In the genomic region with DNA sequence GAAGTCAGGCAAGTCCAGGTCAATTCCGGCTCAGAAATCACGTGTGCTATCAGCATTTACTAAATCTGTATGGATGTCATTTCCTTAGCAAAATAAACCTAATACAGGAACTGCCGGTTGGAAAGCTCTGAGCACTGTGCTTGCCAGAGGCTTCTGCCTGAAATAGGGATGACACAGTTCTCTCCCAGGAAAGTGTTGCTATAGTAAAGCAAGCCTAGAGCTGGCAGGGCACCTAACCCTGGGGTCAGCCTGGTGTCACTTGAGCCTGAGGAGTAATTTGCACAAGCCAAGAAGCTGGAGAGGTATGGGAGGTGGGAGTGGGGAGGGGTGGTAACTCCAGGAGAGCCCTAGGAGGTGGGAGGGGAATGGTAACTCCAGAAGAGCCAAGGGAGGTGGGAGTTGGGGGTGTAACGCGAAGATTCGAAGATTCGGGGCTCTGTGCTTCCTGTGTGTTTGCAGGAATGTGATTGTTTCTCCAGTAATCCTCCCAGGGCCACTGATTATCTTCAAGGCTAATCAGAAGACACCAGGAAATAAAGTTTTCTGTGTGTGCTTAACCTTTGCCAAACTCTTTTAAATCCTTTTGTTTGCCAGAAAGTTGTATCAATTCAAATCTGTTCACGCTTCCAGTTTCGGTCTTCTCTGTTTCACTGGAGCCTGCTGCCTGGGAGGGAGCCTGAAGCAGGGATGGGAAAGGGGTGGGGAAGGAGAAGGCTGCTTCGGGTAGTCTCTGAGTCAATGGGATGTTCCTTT, we compare ENCODE assay signal across 10 mouse cellular contexts.
DNase-seq lines count a peak whose midpoint lies in the region; ATAC-seq and TF ChIP-seq lines count a peak whose summit lies in the region.
"Had no signal": no experiment of that assay in that cellular context is flagged by ENCODE, and none has a peak within 500 bp of the region (broad histone marks: within the 10 kb centered on the region; RNA-seq: fewer than 3 reads in every experiment).

No protein-coding gene starts in this region.

- TF ChIP-seq EP300 in lung, postnatal 0 days (IDR thresholded peaks at IDR 0.05) = no peak

- H3K9ac ChIP-seq in forebrain, embryonic 14.5 days (ENCODE audit: low read length) = no peak overlapping the region
- no peak overlapping the region for H3K9ac ChIP-seq in lung, postnatal 0 days (replicated peaks; ENCODE audit: low read depth)
- peak overlapping the region; percentile 47; the same call in 1 of the 2 replicates for H3K9ac ChIP-seq in heart, embryonic 13.5 days
- no peak overlapping the region for H3K9ac ChIP-seq in stomach, embryonic 14.5 days (replicated peaks; ENCODE audit: low read depth, low read length)

- peaks cover 47% of the 10 kb centered on the region for H3K4me1 ChIP-seq in forebrain, embryonic 10.5 days
- H3K4me1 ChIP-seq in forebrain, embryonic 14.5 days (ENCODE audit: control insufficient read depth, insufficient read depth, low read length) = no peaks in the 10 kb centered on the region
- peaks cover 10% of the 10 kb centered on the region; the same call in 1 of the 2 replicates for H3K4me1 ChIP-seq in lung, postnatal 0 days (ENCODE audit: insufficient read depth, low read depth, low read length)
- peaks cover 40% of the 10 kb centered on the region for H3K4me1 ChIP-seq in heart, embryonic 13.5 days
- H3K4me1 ChIP-seq in stomach, embryonic 14.5 days (ENCODE audit: control insufficient read depth, insufficient read depth, low read length) = peaks cover 11% of the 10 kb centered on the region; the same call in 1 of the 2 replicates

- no peak for DNase-seq in forebrain, embryonic 10.5 days (ENCODE audit: extremely low spot score, low spot score)
- DNase-seq in forebrain, embryonic 14.5 days (ENCODE audit: low spot score) = no peak
- DNase-seq in lung, postnatal 0 days (ENCODE audit: low spot score) = peak; percentile 42
- DNase-seq in lung, postnatal 14 days = no peak
- DNase-seq in right cerebral cortex, postnatal 36 days (ENCODE audit: low spot score in 2 of 2) = no peak
- DNase-seq in left cerebral cortex, adult 9 months (ENCODE audit: low spot score in 2 of 2) = no peak
- DNase-seq: cerebellum, adult 18-20 months had no signal

- no peaks in the 10 kb centered on the region for H3K9me3 ChIP-seq in forebrain, embryonic 10.5 days
- H3K9me3 ChIP-seq in forebrain, embryonic 14.5 days (replicated peaks; ENCODE audit: control insufficient read depth, low read length) = no peaks in the 10 kb centered on the region
- no peaks in the 10 kb centered on the region for H3K9me3 ChIP-seq in lung, postnatal 0 days (ENCODE audit: low read length)
- no peaks in the 10 kb centered on the region for H3K9me3 ChIP-seq in heart, embryonic 13.5 days
- H3K9me3 ChIP-seq in stomach, embryonic 14.5 days (ENCODE audit: control insufficient read depth, low read depth, low read length) = no peaks in the 10 kb centered on the region

- peaks cover 10% of the 10 kb centered on the region for H3K27me3 ChIP-seq in forebrain, embryonic 10.5 days (ENCODE audit: poor library complexity, severe bottlenecking)
- H3K27me3 ChIP-seq in forebrain, embryonic 14.5 days (replicated peaks; ENCODE audit: control insufficient read depth, insufficient read depth, low read length) = no peaks in the 10 kb centered on the region
- no peaks in the 10 kb centered on the region for H3K27me3 ChIP-seq in lung, postnatal 0 days (replicated peaks; ENCODE audit: insufficient read depth, low read length)
- H3K27me3 ChIP-seq in heart, embryonic 13.5 days (replicated peaks) = no peaks in the 10 kb centered on the region
- no peaks in the 10 kb centered on the region for H3K27me3 ChIP-seq in stomach, embryonic 14.5 days (ENCODE audit: control insufficient read depth, insufficient read depth, low read length)

- H3K36me3 ChIP-seq in forebrain, embryonic 10.5 days (replicated peaks) = no peaks in the 10 kb centered on the region
- H3K36me3 ChIP-seq in forebrain, embryonic 14.5 days (ENCODE audit: control insufficient read depth, insufficient read depth, low read length) = no peaks in the 10 kb centered on the region
- H3K36me3 ChIP-seq in lung, postnatal 0 days (ENCODE audit: insufficient read depth, low read length) = no peaks in the 10 kb centered on the region
- no peaks in the 10 kb centered on the region for H3K36me3 ChIP-seq in heart, embryonic 13.5 days
- H3K36me3 ChIP-seq in stomach, embryonic 14.5 days (ENCODE audit: control insufficient read depth, insufficient read depth, low read length) = no peaks in the 10 kb centered on the region

- no peak for ATAC-seq in forebrain, embryonic 14.5 days
- peak; percentile 57 for ATAC-seq in lung, postnatal 0 days
- ATAC-seq in heart, embryonic 13.5 days (ENCODE audit: extremely low read depth, insufficient number of reproducible peaks, low FRiP score, low TSS enrichment) = no peak
- ATAC-seq in stomach, embryonic 14.5 days (ENCODE audit: insufficient number of reproducible peaks, insufficient read depth, low FRiP score, low read depth) = no peak
- ATAC-seq: hindbrain, embryonic 16.5 days had no signal

- no peak overlapping the region for H3K4me2 ChIP-seq in forebrain, embryonic 14.5 days (ENCODE audit: low read length)
- H3K4me2 ChIP-seq in lung, postnatal 0 days (replicated peaks; ENCODE audit: low read depth, low read length) = peak overlapping the region; percentile 42
- peak overlapping the region; percentile 56 for H3K4me2 ChIP-seq in heart, embryonic 13.5 days
- H3K4me2 ChIP-seq in stomach, embryonic 14.5 days (replicated peaks; ENCODE audit: low read depth, low read length) = peak overlapping the region; percentile 32

- H3K4me3 ChIP-seq in forebrain, embryonic 10.5 days = no peak overlapping the region
- H3K4me3 ChIP-seq in forebrain, embryonic 14.5 days (ENCODE audit: low read depth, low read length) = no peak overlapping the region
- no peak overlapping the region for H3K4me3 ChIP-seq in lung, postnatal 0 days (ENCODE audit: low read depth, low read length)
- H3K4me3 ChIP-seq in heart, embryonic 13.5 days = no peak overlapping the region
- no peak overlapping the region; the same call in 1 of the 2 replicates for H3K4me3 ChIP-seq in stomach, embryonic 14.5 days (ENCODE audit: low read depth, low read length)

- TF ChIP-seq CTCF in lung, postnatal 0 days (IDR thresholded peaks at IDR 0.05) = no peak

- peak overlapping the region; percentile 62; the same call in 1 of the 2 replicates for H3K27ac ChIP-seq in forebrain, embryonic 10.5 days
- H3K27ac ChIP-seq in forebrain, embryonic 14.5 days (ENCODE audit: low read depth, low read length) = no peak overlapping the region
- no peak overlapping the region for H3K27ac ChIP-seq in lung, postnatal 0 days (ENCODE audit: low read length)
- H3K27ac ChIP-seq in heart, embryonic 13.5 days (replicated peaks) = no peak overlapping the region
- peak overlapping the region; percentile 66 for H3K27ac ChIP-seq in stomach, embryonic 14.5 days (ENCODE audit: low read length)

- WGBS in forebrain, embryonic 10.5 days = 18% methylated on average over 10 of the region's 10 CpGs
- 26% methylated on average over 10 of the region's 10 CpGs for WGBS in forebrain, embryonic 14.5 days
- 4% methylated on average over 10 of the region's 10 CpGs for WGBS in lung, postnatal 0 days
- WGBS in heart, embryonic 13.5 days = 20% methylated on average over 10 of the region's 10 CpGs
- WGBS in stomach, embryonic 14.5 days = 6% methylated on average over 10 of the region's 10 CpGs

Comparison
In these comparisons a context has a peak if more than half of its experiments do, and no peak if none do; other contexts are left out.
1. H3K27ac ChIP-seq: peak in forebrain, embryonic 10.5 days (single experiment) and stomach, embryonic 14.5 days (single experiment); none in forebrain, embryonic 14.5 days (single experiment), lung, postnatal 0 days (single experiment) and heart, embryonic 13.5 days (single experiment).